Mouse (Mus musculus) brain, embryonic 14.5 days (tissue): Measurements from ENCODE around the gene Gm43552. TPM values are rescaled to one million over a fixed set of nuclear protein-coding genes. Genes with fewer than 3 reads are reported as not detected.
A peak's percentile ranks its signal among the peaks of the same experiment; 100 is the strongest.

Experiments
- DNase-seq: peaks from one replicate; pipeline ENCODE4 v3.0.0-alpha.2; 2011; ENCODE audit warnings: low read depth
- CTCF ChIP-seq: fragments of 200-500 bp; IDR thresholded peaks from 2 replicates; pipeline ENCODE4 v1.5.1; 2012; ENCODE audit warnings: inconsistent platforms, mild to moderate bottlenecking, moderate library complexity, borderline replicate concordance; ENCODE audit not compliant: insufficient read depth, insufficient read length; ENCODE audit errors: extremely low read depth
- POLR2A ChIP-seq: fragments of 200-500 bp; IDR thresholded peaks from 2 replicates; pipeline ENCODE4 v1.6.1; 2012; ENCODE audit warnings: mild to moderate bottlenecking, inconsistent platforms, borderline replicate concordance; ENCODE audit not compliant: poor library complexity, insufficient read depth, insufficient read length, severe bottlenecking; ENCODE audit errors: extremely low read depth
- polyA plus RNA-seq: library from polyadenylated mRNA; depleted of rRNA; stranded (reverse); fragments of >200 nt; gene quantifications from 2 replicates; pipeline ENCODE4 v1.2.3, GENCODE M21; 2012; rRNA removed

The Gm43552 gene
- polyA plus RNA-seq, 1 experiment, result not detected

- TF ChIP-seq CTCF, result no peak
- TF ChIP-seq POLR2A, result no peak
These were observed 69.8 kb downstream of the Gm43552 start for GRCm38 (mm10) chr5:65422803-65423202.

DNA sequence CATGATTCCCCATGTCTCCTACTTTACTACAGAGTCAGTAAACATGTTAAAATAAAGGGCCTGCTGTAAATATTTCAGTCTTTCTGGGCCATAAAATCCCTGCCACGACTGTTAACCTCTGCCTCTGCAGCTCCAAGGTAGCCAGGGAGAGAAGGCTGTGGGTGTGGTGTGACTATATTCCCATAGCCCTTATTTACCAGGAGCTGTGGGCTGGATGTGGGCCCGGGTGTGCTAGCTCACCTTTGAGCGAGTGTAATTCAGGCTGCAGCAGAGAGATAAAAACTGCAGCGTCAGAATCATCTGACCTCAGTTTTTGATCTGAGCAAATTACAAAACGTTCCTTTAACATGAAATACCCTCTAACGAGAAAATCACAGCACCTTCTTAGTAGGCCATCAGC lies 71.8 kb downstream of the Gm43552 start:
- no peak for DNase-seq
- no peak for TF ChIP-seq CTCF
- no peak for TF ChIP-seq POLR2A

More at GRCm38 (mm10) chr5:65422803-65423202, 69.8 kb downstream of the Gm43552 start:
- DNase-seq, result no peak

DNA sequence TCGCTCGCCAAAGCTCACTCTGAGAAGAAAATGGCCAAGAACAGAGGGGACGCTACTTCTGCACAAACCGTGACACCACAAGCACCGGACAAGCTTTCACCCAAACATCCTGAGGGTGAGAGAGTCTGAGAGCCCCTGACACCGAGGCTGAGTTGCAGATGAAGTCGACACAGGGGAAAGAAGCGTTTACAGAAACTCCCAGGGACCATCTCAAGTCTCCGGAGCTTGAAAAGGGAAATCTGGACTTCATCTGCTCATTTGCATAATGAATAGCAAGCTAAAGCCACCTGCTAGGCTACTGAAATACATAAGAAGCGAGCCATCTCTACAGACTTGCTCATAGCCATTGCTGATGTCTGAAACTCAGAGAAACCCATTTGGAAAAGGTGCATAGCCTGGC lies 73.5 kb downstream of the Gm43552 start:
- no peak for TF ChIP-seq POLR2A
- no peak for TF ChIP-seq CTCF
- DNase-seq, result no peak

GRCm38 (mm10) chr5:65415653-65416458 lies 76.8 kb downstream of the Gm43552 start:
- TF ChIP-seq POLR2A (no peak), CTCF (no peak)
- peak; percentile 48 for DNase-seq

DNA sequence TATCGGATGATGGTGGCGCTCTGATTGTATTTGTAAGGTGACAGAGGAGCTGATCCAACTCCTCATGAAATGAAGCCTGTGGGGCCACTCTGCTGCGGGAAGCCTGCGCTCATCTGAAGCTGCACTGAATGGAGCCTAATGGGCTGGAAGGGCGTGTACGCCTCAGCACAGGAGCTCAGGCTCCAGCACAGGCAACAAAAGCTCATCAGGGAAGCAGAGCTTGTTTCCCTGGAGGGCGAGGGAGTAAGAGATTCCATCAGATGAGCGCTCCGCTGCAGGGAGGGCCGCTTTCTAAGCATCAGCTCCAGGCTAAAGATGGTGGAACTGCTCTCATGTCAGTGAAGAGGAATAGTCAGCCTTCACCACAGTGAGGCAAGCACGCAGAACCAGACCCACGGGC lies 84.6 kb downstream of the Gm43552 start:
- TF ChIP-seq CTCF, result no peak
- no peak for TF ChIP-seq POLR2A
- peak; percentile 30 for DNase-seq

GRCm38 (mm10) chr5:65401251-65401994 lies 91.2 kb downstream of the Gm43552 start:
- peak; percentile 93 for TF ChIP-seq CTCF
- no peak for TF ChIP-seq POLR2A

GRCm38 (mm10) chr5:65394425-65394824 lies 98.2 kb downstream of the Gm43552 start:
- no peak for TF ChIP-seq POLR2A
- no peak for TF ChIP-seq CTCF
- no peak for DNase-seq

More at GRCm38 (mm10) chr5:65401251-65401994, 91.2 kb downstream of the Gm43552 start:
- DNase-seq, result peak; percentile 83

- no peak for DNase-seq
- TF ChIP-seq CTCF, result no peak
- TF ChIP-seq POLR2A, result no peak
These were observed 100.9 kb downstream of the Gm43552 start for GRCm38 (mm10) chr5:65391753-65392152.

- peak; percentile 99 for DNase-seq
- TF ChIP-seq POLR2A (peak; percentile 60; the same call in 1 of the 2 replicates), CTCF (no peak)
These were observed 101.7 kb downstream of the Gm43552 start, which contains the start of the genes Rpl9 and Lias for GRCm38 (mm10) chr5:65390648-65391644. Gene Rpl9, minus strand, starts transcription at chr5:65391444. Gene Lias, plus strand, starts transcription at chr5:65391497.

- TF ChIP-seq CTCF (no peak), POLR2A (no peak)
- no peak for DNase-seq
These were observed 105.4 kb downstream of the Gm43552 start for GRCm38 (mm10) chr5:65387008-65387867.

- no peak for DNase-seq
- TF ChIP-seq CTCF, result no peak
- TF ChIP-seq POLR2A, result no peak
These were observed 106.9 kb downstream of the Gm43552 start for GRCm38 (mm10) chr5:65385704-65386103.

Other genes with a start within 250 kb of the Gm43552 start
- gene Rfc1, start 157.2 kb downstream of the Gm43552 start, polyA plus RNA-seq, result 20.1 and 21.0 TPM in 2 replicates
- 0.13 and 0.14 TPM in 2 replicates for gene Klb, start 144.5 kb downstream of the Gm43552 start, polyA plus RNA-seq
- gene Rpl9, start 101.4 kb downstream of the Gm43552 start, polyA plus RNA-seq, result 765 and 780 TPM in 2 replicates
- gene Lias, start 101.3 kb downstream of the Gm43552 start, polyA plus RNA-seq, result 33.3 and 35.3 TPM in 2 replicates
- gene Ugdh, start 56.9 kb downstream of the Gm43552 start, polyA plus RNA-seq, result 39.2 and 40.0 TPM in 2 replicates
- 118 and 119 TPM in 2 replicates for gene Smim14, start 44.4 kb upstream of the Gm43552 start, polyA plus RNA-seq
- 88.9 and 105 TPM in 2 replicates for gene Ube2k, start 44.4 kb upstream of the Gm43552 start, polyA plus RNA-seq
- gene Pds5a, start 205.4 kb upstream of the Gm43552 start, polyA plus RNA-seq, result 81.5 and 84.1 TPM in 2 replicates